Mouse (Mus musculus): Measurements from ENCODE around the gene Foxp1. TPM values are rescaled to one million over a fixed set of nuclear protein-coding genes. Genes with fewer than 3 reads are reported as not detected.

The Foxp1 gene
- total RNA-seq, 2 experiments from 2014 or later: 132 to 157 TPM

DNA sequence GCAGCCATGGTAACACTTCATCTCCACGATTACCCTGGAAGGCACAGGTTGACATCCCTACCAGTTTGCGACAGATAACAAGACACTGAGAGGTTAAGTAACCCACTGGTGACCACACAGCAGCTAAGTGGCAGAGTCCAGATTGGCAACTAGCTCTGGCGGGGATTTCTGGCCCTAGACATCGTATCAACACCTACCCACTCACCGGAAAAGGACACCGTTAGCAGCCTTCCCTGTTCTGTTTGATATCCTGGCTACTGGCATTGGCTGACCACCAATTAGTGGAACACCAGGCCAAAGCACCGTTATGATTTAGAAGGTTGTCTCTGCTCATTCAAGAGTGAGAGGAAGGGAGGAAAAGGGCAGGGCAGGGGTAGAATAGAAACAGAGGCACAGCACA lies 312.4 kb downstream of the Foxp1 start:
- intact Hi-C loops (cut with DNase I): no loop called here
- no peak for DNase-seq (ENCODE audit: low spot score in 2 of 2)

- DNase-seq (ENCODE audit: low spot score in 2 of 2): no peak
- intact Hi-C loops (cut with DNase I): no loop called here
Observed at GRCm38 (mm10) chr6:99207226-99207885, 315.2 kb downstream of the Foxp1 start.

GRCm38 (mm10) chr6:99206437-99206870 lies 316.1 kb downstream of the Foxp1 start:
- intact Hi-C loops (cut with DNase I): no loop called here
- DNase-seq (ENCODE audit: low spot score in 2 of 2): no peak

DNA sequence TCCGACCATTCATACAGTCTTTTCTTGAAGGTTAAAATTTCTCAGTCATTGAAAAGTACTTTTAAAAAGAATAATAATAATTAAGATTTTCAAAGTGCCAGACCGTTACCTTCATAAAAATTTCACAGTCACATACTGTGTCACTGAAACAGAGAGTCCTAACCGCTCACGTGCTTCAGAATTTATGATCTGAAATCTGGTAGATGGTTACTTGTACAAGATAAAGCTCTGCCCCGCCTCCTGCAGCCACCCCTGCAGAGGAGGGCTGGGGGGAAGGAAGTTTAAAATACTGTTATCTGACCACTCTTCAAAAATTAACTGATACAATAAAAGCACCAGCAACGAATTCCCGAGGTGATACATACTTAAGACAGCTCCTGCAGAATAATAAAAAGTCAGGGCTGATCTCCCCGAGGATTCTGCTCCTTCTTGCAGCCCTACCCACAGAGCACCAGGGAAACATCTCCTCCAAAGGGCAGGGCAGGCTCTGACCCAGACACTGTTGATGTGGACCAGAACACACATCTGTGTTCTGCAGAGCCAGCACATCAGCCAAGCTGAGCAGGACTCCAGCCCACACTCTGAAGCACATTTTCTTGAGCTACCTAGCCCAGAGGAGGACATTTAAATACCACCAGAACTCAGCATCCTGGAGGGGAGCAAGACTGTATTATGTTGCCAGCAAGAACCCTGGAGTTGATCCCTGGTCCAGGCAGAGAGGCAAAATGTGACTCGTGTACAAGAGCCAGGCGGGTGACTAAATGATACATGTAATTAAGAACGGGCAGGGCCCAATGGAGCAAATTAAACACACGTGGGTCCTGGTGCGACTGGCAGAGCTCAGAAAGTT lies 316.7 kb downstream of the Foxp1 start:
- intact Hi-C loops (cut with DNase I): no loop called here

DNA sequence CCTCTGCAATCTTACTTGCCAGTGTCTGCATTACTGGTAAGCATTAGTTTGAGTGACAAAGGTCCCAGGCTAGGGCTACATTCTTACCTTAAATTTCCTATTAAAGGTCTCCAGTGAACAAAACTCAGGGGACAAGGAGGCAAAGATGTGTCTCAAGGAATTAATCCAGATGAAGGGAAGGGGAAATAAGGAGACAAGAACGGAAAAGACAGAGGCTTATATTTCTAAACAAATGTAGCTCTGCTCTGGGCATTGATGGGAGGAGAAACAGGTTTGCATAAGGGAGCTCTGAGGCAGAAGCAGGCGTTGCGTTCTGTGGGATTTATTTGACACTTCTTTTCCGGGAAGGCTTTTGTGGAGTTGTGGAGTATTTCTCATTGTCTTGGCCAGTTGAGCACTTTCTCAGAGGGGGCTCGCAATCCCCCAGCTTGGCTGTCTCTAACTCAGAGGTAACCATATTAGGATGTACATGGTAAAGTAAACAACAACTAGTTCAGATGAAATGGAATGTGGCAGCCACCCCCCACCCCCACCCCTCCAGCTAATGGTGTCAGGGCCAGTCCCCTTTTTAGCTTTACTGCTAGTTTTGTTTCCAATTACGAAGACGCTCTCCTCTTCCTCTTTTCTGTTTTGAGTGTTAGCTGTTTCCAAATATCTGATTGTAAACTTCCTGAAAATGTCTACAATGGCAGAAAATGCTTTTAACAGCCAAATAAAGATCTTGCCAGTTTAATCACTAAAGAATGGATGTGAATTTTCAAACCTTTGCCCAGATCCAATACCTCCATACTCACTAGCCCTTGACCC lies 317.5 kb downstream of the Foxp1 start:
- no peak for DNase-seq (ENCODE audit: low spot score in 2 of 2)
- intact Hi-C loops (cut with DNase I): no loop called here

More for the DNA sequence above, 316.7 kb downstream of the Foxp1 start:
- no peak for DNase-seq (ENCODE audit: low spot score in 2 of 2)

DNA sequence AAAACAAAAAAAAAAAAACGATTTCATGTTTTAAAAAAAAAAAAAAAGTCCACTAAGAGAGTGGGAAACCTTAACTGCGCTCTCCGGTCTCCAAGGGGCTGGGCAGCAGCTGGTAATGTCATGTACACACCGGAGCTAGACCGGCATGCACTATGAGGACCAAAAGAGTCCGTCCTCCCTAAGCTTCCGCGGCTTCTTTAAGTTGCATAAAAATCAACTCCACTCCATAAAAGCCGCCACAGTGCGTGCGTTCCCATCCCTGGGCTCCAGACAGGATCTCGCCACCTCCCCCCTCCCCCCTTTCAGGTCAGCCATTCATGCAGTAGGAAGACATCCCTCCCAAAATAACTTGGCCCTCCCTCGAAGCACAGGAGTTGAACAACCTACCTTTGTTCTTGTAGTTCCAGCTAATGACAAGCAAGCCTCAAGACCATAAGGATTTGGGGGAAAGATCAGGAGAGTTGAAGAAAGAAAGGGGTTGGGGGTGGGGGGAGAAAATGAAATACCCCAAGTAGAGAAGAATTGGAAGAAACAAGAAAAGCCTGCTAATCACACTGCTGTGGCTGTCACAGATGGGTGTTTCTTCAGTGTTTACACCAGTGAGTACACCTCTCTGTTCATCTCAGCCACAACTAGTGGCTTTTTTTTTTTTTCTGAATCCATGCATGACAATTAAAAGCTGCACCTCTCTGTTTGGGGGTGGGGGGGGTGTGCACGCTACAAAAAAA lies 318.3 kb downstream of the Foxp1 start:
- no peak for DNase-seq (ENCODE audit: low spot score in 2 of 2)
- intact Hi-C loops (cut with DNase I): no loop called here

GRCm38 (mm10) chr6:99203231-99203630 lies 319.3 kb downstream of the Foxp1 start:
- no peak for DNase-seq (ENCODE audit: low spot score in 2 of 2)
- intact Hi-C loops (cut with DNase I): no loop called here

DNA sequence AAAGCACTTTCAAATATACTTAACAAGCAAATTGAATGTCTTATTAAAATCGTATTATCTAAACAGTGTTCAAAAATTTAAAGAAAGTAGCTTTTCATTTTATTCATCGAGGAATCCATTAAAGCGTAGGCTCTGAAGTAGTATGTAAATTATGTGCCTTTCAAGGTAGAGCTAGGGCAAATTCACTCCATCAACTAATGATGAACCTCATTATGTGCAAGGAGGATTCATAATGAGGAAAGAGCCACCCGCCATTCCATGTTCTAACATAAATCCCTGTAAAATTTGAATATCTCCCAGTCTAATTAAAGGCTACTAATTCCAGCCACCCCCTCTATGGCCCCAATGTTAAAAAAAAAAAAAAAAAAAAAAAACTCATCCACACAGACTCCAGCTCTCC lies 319.7 kb downstream of the Foxp1 start:
- intact Hi-C loops (cut with DNase I): no loop called here
- DNase-seq (ENCODE audit: low spot score in 2 of 2): no peak

DNA sequence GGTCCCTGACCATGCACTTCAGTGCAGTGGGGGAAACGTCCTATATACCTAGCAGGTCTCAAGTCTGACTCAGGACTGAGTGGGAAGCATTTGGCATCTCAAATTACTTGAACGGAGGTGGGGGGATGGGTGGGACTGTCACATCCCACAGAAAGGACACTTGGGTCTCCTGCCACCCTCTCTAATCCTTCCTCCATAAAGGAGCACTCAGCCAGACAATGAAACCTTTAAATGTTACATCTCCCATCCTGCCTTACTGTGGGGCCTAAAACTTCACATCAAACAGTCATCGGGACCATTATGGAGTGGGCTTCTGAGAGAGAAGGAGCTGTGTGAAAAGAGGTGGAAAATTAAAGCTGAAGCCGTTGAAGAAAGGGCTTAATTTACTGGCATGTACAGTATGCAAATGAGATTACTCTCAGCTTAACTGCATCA lies 321.2 kb downstream of the Foxp1 start:
- intact Hi-C loops (cut with DNase I): no loop called here
- peak in 1 of 2 experiments; percentile 49 for DNase-seq (ENCODE audit: low spot score in 2 of 2)

GRCm38 (mm10) chr6:99200656-99201055 lies 321.9 kb downstream of the Foxp1 start:
- DNase-seq (ENCODE audit: low spot score in 2 of 2): peak in 1 of 2 experiments; percentile 13
- intact Hi-C loops (cut with DNase I): no loop called here

GRCm38 (mm10) chr6:99199277-99199676 lies 323.2 kb downstream of the Foxp1 start:
- intact Hi-C loops (cut with DNase I): no loop called here
- DNase-seq (ENCODE audit: low spot score in 2 of 2): no peak

DNA sequence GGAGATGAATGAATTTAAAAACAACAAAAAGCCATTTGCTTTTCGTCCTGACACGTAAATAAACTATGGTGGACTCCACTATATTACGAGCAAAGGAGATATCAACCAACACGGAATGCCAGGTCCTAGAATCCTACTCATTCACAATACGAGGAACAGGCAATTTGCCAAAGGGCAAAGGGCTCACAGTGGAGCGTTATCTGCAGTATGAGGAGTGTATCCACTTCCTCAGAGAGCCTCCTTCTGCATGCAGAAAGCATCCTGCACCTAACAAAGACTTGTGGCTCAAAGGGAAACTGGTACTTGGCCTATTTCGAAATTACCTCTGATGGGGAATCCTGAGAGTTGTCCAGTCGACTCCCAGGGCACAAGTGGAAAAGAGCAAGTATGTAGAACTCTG lies 328.8 kb downstream of the Foxp1 start:
- intact Hi-C loops (cut with DNase I): no loop called here
- no peak for DNase-seq (ENCODE audit: low spot score in 2 of 2)

DNA sequence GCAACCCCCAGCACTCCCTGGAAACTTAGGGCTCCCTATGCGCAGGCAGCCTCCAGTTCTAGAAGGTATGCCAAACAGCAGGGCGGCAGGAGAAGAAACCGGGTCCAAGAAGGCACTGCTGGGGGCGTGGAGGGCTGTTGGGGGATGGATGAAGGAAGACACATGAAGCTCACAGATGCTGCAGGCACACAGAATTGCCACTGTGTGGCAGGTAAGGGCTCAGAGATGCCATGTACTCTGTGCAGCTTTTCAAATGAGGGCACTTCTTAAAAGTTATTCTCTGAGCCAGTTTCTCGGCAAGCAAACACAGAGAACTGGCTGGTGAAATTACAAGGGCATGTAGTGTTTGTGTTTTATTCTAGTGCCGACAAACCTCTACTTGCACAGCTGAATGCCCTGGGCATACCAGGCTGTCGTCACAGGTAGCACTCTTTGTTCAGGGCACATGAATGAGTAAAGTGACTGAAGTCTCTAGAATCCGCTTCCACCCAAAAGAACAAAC lies 330.8 kb downstream of the Foxp1 start:
- peak in 1 of 2 experiments; percentile 28 for DNase-seq (ENCODE audit: low spot score in 2 of 2)
- intact Hi-C loops (cut with DNase I): no loop called here

- intact Hi-C loops (cut with DNase I): no loop called here
- DNase-seq (ENCODE audit: low spot score in 2 of 2): no peak
Observed at GRCm38 (mm10) chr6:99191041-99191635, 331.4 kb downstream of the Foxp1 start.

- intact Hi-C loops (cut with DNase I): no loop called here
Observed at GRCm38 (mm10) chr6:99189967-99190366, 332.6 kb downstream of the Foxp1 start.

DNA sequence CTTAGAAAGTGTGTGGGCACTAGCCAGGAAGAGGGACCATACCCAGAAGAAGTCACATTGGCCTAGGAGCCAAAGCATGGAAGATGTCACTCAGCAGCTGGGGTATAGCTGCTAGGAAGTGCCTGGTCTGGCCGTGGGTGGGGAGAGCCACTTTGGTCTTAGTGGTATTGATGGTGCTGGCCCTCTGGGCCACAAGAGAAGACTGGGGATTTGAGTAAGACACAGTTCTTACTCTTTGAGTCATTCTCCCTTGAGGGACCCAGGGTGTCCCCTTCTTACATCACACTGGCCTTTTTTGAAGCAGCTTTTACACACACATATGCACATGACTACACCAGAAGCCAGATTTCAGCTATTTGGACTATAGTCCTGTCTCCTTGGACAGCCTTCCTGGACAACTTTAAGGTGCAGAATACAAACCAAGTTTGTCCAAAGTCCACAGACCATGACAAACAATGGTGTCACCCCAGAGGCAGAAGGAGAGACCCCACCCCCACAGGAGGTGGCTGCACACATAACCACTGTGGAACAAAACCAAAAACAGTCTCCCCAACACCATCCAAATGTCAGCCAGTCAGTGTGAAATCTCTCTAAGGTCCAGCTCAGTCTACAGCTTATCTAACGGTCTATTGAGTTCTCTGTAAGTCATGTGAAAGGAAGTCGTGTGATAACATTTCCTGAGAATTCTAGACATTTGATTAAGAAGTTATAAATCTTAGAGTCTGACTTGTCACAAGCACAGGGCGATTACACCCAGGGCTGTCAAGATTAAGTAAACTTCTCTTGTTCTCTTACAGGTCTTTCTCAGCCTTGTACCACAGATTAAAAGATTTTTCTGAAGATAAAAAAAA lies 333.9 kb downstream of the Foxp1 start:
- intact Hi-C loops (cut with DNase I): no loop called here
- no peak for DNase-seq (ENCODE audit: low spot score in 2 of 2)

More at GRCm38 (mm10) chr6:99189967-99190366, 332.6 kb downstream of the Foxp1 start:
- no peak for DNase-seq (ENCODE audit: low spot score in 2 of 2)

GRCm38 (mm10) chr6:99187914-99188313 lies 334.6 kb downstream of the Foxp1 start:
- DNase-seq (ENCODE audit: low spot score in 2 of 2): no peak
- intact Hi-C loops (cut with DNase I): no loop called here

- intact Hi-C loops (cut with DNase I): no loop called here
- DNase-seq (ENCODE audit: low spot score in 2 of 2): no peak
Observed at GRCm38 (mm10) chr6:99187415-99187814, 335.1 kb downstream of the Foxp1 start.

All from left cerebral cortex, postnatal 25 days (tissue).